Mouse (Mus musculus): Measurements from ENCODE around the gene Aip. TPM values are rescaled to one million over a fixed set of nuclear protein-coding genes. Genes with fewer than 3 reads are reported as not detected.
"Not testable (repeated sequence)": the region's sequence is repeated elsewhere in the genome, so short reads cannot be mapped to it uniquely, and the experiment has no call there.

Aip gene
- polyA plus RNA-seq, 1 experiment from 2014 or later, result 58.9 TPM

GRCm38 (mm10) chr19:4140147-4140546 is 14.5 kb upstream of the Aip start:
- H3K4me3 ChIP-seq (ENCODE audit: low read depth, low read length), result no peak overlapping the region
- no peak overlapping the region for H3K4me2 ChIP-seq
- 81% methylated on average over 6 of the region's 6 CpGs for WGBS
- no peaks in the 10 kb centered on the region for H3K9me3 ChIP-seq (ENCODE audit: control insufficient read depth, low read length)
- H3K4me1 ChIP-seq (ENCODE audit: control insufficient read depth, insufficient read depth, low read length), result no peaks in the 10 kb centered on the region
- no peak for ATAC-seq (ENCODE audit: low FRiP score)
- H3K27me3 ChIP-seq (ENCODE audit: control insufficient read depth, insufficient read depth, low read length), result no peaks in the 10 kb centered on the region
- no peak overlapping the region for H3K27ac ChIP-seq (ENCODE audit: low read depth, low read length)
- DNase-seq (ENCODE audit: low spot score, missing footprints), result no peak
- no peaks in the 10 kb centered on the region for H3K36me3 ChIP-seq (ENCODE audit: control insufficient read depth, insufficient read depth, low read length)
- H3K9ac ChIP-seq (ENCODE audit: low read length), result no peak overlapping the region

GRCm38 (mm10) chr19:4139446-4139845 is 13.8 kb upstream of the Aip start, which contains the start of gene Gpr152:
TSS of gene Gpr152 (plus strand) at chr19:4139787.
- no peaks in the 10 kb centered on the region for H3K36me3 ChIP-seq (ENCODE audit: control insufficient read depth, insufficient read depth, low read length)
- no peaks in the 10 kb centered on the region for H3K9me3 ChIP-seq (ENCODE audit: control insufficient read depth, low read length)
- no peak within 1 kb of the TSS for H3K27ac ChIP-seq (ENCODE audit: low read depth, low read length)
- ATAC-seq (ENCODE audit: low FRiP score) (no peak), DNase-seq (ENCODE audit: low spot score, missing footprints) (no peak)
- no peaks in the 10 kb centered on the region for H3K4me1 ChIP-seq (ENCODE audit: control insufficient read depth, insufficient read depth, low read length)
- no peak within 1 kb of the TSS for H3K4me2 ChIP-seq
- no peak within 1 kb of the TSS for H3K4me3 ChIP-seq (ENCODE audit: low read depth, low read length)
- no peaks in the 10 kb centered on the region for H3K27me3 ChIP-seq (ENCODE audit: control insufficient read depth, insufficient read depth, low read length)
- 69% methylated on average over 2 of the region's 2 CpGs for WGBS
- no peak within 1 kb of the TSS for H3K9ac ChIP-seq (ENCODE audit: low read length)

GRCm38 (mm10) chr19:4137913-4138312 is 12.3 kb upstream of the Aip start:
- no peaks in the 10 kb centered on the region; the same call in 1 of the 2 replicates for H3K36me3 ChIP-seq (ENCODE audit: control insufficient read depth, insufficient read depth, low read length)
- no peak for DNase-seq (ENCODE audit: low spot score, missing footprints)
- no peaks in the 10 kb centered on the region for H3K27me3 ChIP-seq (ENCODE audit: control insufficient read depth, insufficient read depth, low read length)
- H3K4me3 ChIP-seq (ENCODE audit: low read depth, low read length), result no peak overlapping the region
- H3K27ac ChIP-seq (ENCODE audit: low read depth, low read length), result no peak overlapping the region
- no peak overlapping the region for H3K9ac ChIP-seq (ENCODE audit: low read length)
- no peak overlapping the region for H3K4me2 ChIP-seq
- H3K9me3 ChIP-seq (ENCODE audit: control insufficient read depth, low read length), result no peaks in the 10 kb centered on the region
- H3K4me1 ChIP-seq (ENCODE audit: control insufficient read depth, insufficient read depth, low read length), result no peaks in the 10 kb centered on the region
- WGBS, result 82% methylated on average over 5 of the region's 5 CpGs
- no peak for ATAC-seq (ENCODE audit: low FRiP score)

GRCm38 (mm10) chr19:4136463-4136862 is 10.8 kb upstream of the Aip start:
- H3K27ac ChIP-seq (ENCODE audit: low read depth, low read length), result no peak overlapping the region
- H3K4me1 ChIP-seq (ENCODE audit: control insufficient read depth, insufficient read depth, low read length), result no peaks in the 10 kb centered on the region
- DNase-seq (ENCODE audit: low spot score, missing footprints) (no peak), ATAC-seq (ENCODE audit: low FRiP score) (no peak)
- no peaks in the 10 kb centered on the region for H3K27me3 ChIP-seq (ENCODE audit: control insufficient read depth, insufficient read depth, low read length)
- H3K9ac ChIP-seq (ENCODE audit: low read length), result no peak overlapping the region
- WGBS, result 79% methylated on average over 5 of the region's 5 CpGs
- no peaks in the 10 kb centered on the region for H3K9me3 ChIP-seq (ENCODE audit: control insufficient read depth, low read length)
- peaks cover 3% of the 10 kb centered on the region for H3K36me3 ChIP-seq (ENCODE audit: control insufficient read depth, insufficient read depth, low read length)
- H3K4me2 ChIP-seq, result no peak overlapping the region
- H3K4me3 ChIP-seq (ENCODE audit: low read depth, low read length), result no peak overlapping the region

GRCm38 (mm10) chr19:4135963-4136345 is 10.3 kb upstream of the Aip start:
- ATAC-seq (ENCODE audit: low FRiP score); H3K36me3 ChIP-seq (ENCODE audit: control insufficient read depth, insufficient read depth, low read length); DNase-seq (ENCODE audit: low spot score, missing footprints); H3K4me3 ChIP-seq (ENCODE audit: low read depth, low read length); H3K27ac ChIP-seq (ENCODE audit: low read depth, low read length); H3K27me3 ChIP-seq (ENCODE audit: control insufficient read depth, insufficient read depth, low read length); H3K9ac ChIP-seq (ENCODE audit: low read length); H3K4me1 ChIP-seq (ENCODE audit: control insufficient read depth, insufficient read depth, low read length); H3K4me2 ChIP-seq; H3K9me3 ChIP-seq (ENCODE audit: control insufficient read depth, low read length): not testable (repeated sequence)
- 28% methylated on average over 8 of the region's 8 CpGs for WGBS

- not testable (repeated sequence) for ATAC-seq (ENCODE audit: low FRiP score)
- WGBS, result 83% methylated on average over 6 of the region's 6 CpGs
These were observed 9.7 kb upstream of the Aip start for GRCm38 (mm10) chr19:4135229-4135962.

GRCm38 (mm10) chr19:4134354-4134753 is 8.7 kb upstream of the Aip start:
- no peak overlapping the region for H3K4me3 ChIP-seq (ENCODE audit: low read depth, low read length)
- ATAC-seq (ENCODE audit: low FRiP score), result no peak
- H3K27me3 ChIP-seq (ENCODE audit: control insufficient read depth, insufficient read depth, low read length), result no peaks in the 10 kb centered on the region
- H3K9me3 ChIP-seq (ENCODE audit: control insufficient read depth, low read length), result no peaks in the 10 kb centered on the region
- no peak for DNase-seq (ENCODE audit: low spot score, missing footprints)
- no peak overlapping the region for H3K9ac ChIP-seq (ENCODE audit: low read length)
- no peaks in the 10 kb centered on the region for H3K4me1 ChIP-seq (ENCODE audit: control insufficient read depth, insufficient read depth, low read length)
- no peak overlapping the region for H3K4me2 ChIP-seq
- no peak overlapping the region for H3K27ac ChIP-seq (ENCODE audit: low read depth, low read length)
- H3K36me3 ChIP-seq (ENCODE audit: control insufficient read depth, insufficient read depth, low read length), result peaks cover 4% of the 10 kb centered on the region
- 85% methylated on average over 4 of the region's 4 CpGs for WGBS

More at GRCm38 (mm10) chr19:4135229-4135962, 9.7 kb upstream of the Aip start:
- H3K9ac ChIP-seq (ENCODE audit: low read length); H3K4me2 ChIP-seq; H3K9me3 ChIP-seq (ENCODE audit: control insufficient read depth, low read length); H3K4me1 ChIP-seq (ENCODE audit: control insufficient read depth, insufficient read depth, low read length); H3K36me3 ChIP-seq (ENCODE audit: control insufficient read depth, insufficient read depth, low read length); H3K27me3 ChIP-seq (ENCODE audit: control insufficient read depth, insufficient read depth, low read length); DNase-seq (ENCODE audit: low spot score, missing footprints); H3K4me3 ChIP-seq (ENCODE audit: low read depth, low read length); H3K27ac ChIP-seq (ENCODE audit: low read depth, low read length): not testable (repeated sequence)

GRCm38 (mm10) chr19:4131768-4132167 is 6.1 kb upstream of the Aip start:
- H3K27ac ChIP-seq (ENCODE audit: low read depth, low read length), result no peak overlapping the region
- H3K4me3 ChIP-seq (ENCODE audit: low read depth, low read length), result no peak overlapping the region
- no peak for ATAC-seq (ENCODE audit: low FRiP score)
- DNase-seq (ENCODE audit: low spot score, missing footprints), result no peak
- 91% methylated on average over 2 of the region's 2 CpGs for WGBS
- H3K4me2 ChIP-seq, result no peak overlapping the region
- no peaks in the 10 kb centered on the region for H3K27me3 ChIP-seq (ENCODE audit: control insufficient read depth, insufficient read depth, low read length)
- no peaks in the 10 kb centered on the region for H3K9me3 ChIP-seq (ENCODE audit: control insufficient read depth, low read length)
- H3K9ac ChIP-seq (ENCODE audit: low read length), result no peak overlapping the region
- peaks cover 3% of the 10 kb centered on the region for H3K4me1 ChIP-seq (ENCODE audit: control insufficient read depth, insufficient read depth, low read length)
- peaks cover 8% of the 10 kb centered on the region for H3K36me3 ChIP-seq (ENCODE audit: control insufficient read depth, insufficient read depth, low read length)

- ATAC-seq (ENCODE audit: low FRiP score) (no peak), DNase-seq (ENCODE audit: low spot score, missing footprints) (peak; percentile 57)
- Histone ChIP-seq H3K4me1 (ENCODE audit: control insufficient read depth, insufficient read depth, low read length) (peaks cover 8% of the 10 kb centered on the region), H3K9me3 (ENCODE audit: control insufficient read depth, low read length) (no peaks in the 10 kb centered on the region), H3K27me3 (ENCODE audit: control insufficient read depth, insufficient read depth, low read length) (no peaks in the 10 kb centered on the region), H3K36me3 (ENCODE audit: control insufficient read depth, insufficient read depth, low read length) (peaks cover 8% of the 10 kb centered on the region), H3K27ac (ENCODE audit: low read depth, low read length) (no peak overlapping the region), H3K4me2 (no peak overlapping the region), H3K9ac (ENCODE audit: low read length) (no peak overlapping the region), H3K4me3 (ENCODE audit: low read depth, low read length) (no peak overlapping the region)
- WGBS, result 95% methylated on average over 5 of the region's 5 CpGs
These were observed 5.4 kb upstream of the Aip start for GRCm38 (mm10) chr19:4131075-4131474.

Measured in midbrain, embryonic 11.5 days (tissue).